In genomic region chr11:76415985-76416384, GRCm38 (mm10) we compare ENCODE assay signal across 19 mouse cellular contexts. TPM values are rescaled to one million over a fixed set of nuclear protein-coding genes. Genes with fewer than 3 reads are reported as not detected.
DNase-seq lines count a peak whose midpoint lies in the region; ATAC-seq and TF ChIP-seq lines count a peak whose summit lies in the region.
"Had no signal": no experiment of that assay in that cellular context is flagged by ENCODE, and none has a peak within 500 bp of the region (broad histone marks: within the 10 kb centered on the region; RNA-seq: fewer than 3 reads in every experiment).

No protein-coding gene starts in this region.

- WGBS in embryonic facial prominence, embryonic 11.5 days: 24% methylated on average over 2 of the region's 2 CpGs
- WGBS in intestine, postnatal 0 days: 33% methylated on average over 2 of the region's 2 CpGs
- 70% methylated on average over 2 of the region's 2 CpGs for WGBS in midbrain, embryonic 10.5 days

- H3K4me1 ChIP-seq in embryonic facial prominence, embryonic 11.5 days (ENCODE audit: control insufficient read depth, insufficient read depth, low read length): no peaks in the 10 kb centered on the region
- no peaks in the 10 kb centered on the region for H3K4me1 ChIP-seq in intestine, postnatal 0 days (replicated peaks; ENCODE audit: control insufficient read depth, insufficient read depth, low read length)
- H3K4me1 ChIP-seq in midbrain, embryonic 10.5 days: no peaks in the 10 kb centered on the region
- H3K4me1 ChIP-seq: midbrain, embryonic 12.5 days had no signal

- no peak overlapping the region for H3K4me3 ChIP-seq in layer of hippocampus, adult 2 months
- no peak overlapping the region for H3K4me3 ChIP-seq in embryonic facial prominence, embryonic 11.5 days (ENCODE audit: low read depth, low read length)
- H3K4me3 ChIP-seq in intestine, postnatal 0 days (ENCODE audit: low read depth, low read length): no peak overlapping the region
- H3K4me3 ChIP-seq in midbrain, embryonic 10.5 days: no peak overlapping the region
- H3K4me3 ChIP-seq: forebrain, embryonic 10.5 days; midbrain, embryonic 12.5 days had no signal

- H3K9ac ChIP-seq in embryonic facial prominence, embryonic 11.5 days (replicated peaks; ENCODE audit: low read length): no peak overlapping the region
- no peak overlapping the region for H3K9ac ChIP-seq in intestine, postnatal 0 days (ENCODE audit: low read depth, low read length)
- H3K9ac ChIP-seq: liver, embryonic 14.5 days; midbrain, embryonic 12.5 days had no signal

- H3K27me3 ChIP-seq in embryonic facial prominence, embryonic 11.5 days (ENCODE audit: control insufficient read depth, insufficient read depth, low read length): no peaks in the 10 kb centered on the region
- no peaks in the 10 kb centered on the region for H3K27me3 ChIP-seq in intestine, postnatal 0 days (replicated peaks; ENCODE audit: control insufficient read depth, insufficient read depth, low read length)
- no peaks in the 10 kb centered on the region for H3K27me3 ChIP-seq in midbrain, embryonic 10.5 days (ENCODE audit: low read depth, poor library complexity, severe bottlenecking)
- H3K27me3 ChIP-seq: midbrain, embryonic 12.5 days had no signal

- H3K36me3 ChIP-seq in embryonic facial prominence, embryonic 11.5 days (replicated peaks; ENCODE audit: control insufficient read depth, insufficient read depth, low read depth, low read length): peaks cover 14% of the 10 kb centered on the region
- H3K36me3 ChIP-seq in intestine, postnatal 0 days (ENCODE audit: control insufficient read depth, insufficient read depth): peaks cover 71% of the 10 kb centered on the region
- peaks cover 97% of the 10 kb centered on the region for H3K36me3 ChIP-seq in midbrain, embryonic 10.5 days

- no peak for DNase-seq in layer of hippocampus, adult 2 months (ENCODE audit: low spot score in 2 of 2)
- DNase-seq in layer of hippocampus, postnatal 25 days (ENCODE audit: extremely low spot score in 1 of 2, low spot score in 1 of 2): no peak
- peak; percentile 77 for DNase-seq in embryonic facial prominence, embryonic 11.5 days (ENCODE audit: low spot score)
- DNase-seq in midbrain, embryonic 10.5 days (ENCODE audit: low spot score): no peak
- DNase-seq in lung, postnatal 36 days: no peak
- DNase-seq: adrenal gland, adult 2 months; cerebellum, adult 2 months; kidney, postnatal 14 days; layer of hippocampus, adult 9-11 months; lung, postnatal 10 days; right cerebral cortex, adult 18-20 months; spleen, adult 18-20 months; thymus, postnatal 4 days had no signal

- TF ChIP-seq CTCF in layer of hippocampus, adult 2 months (conservative IDR thresholded peaks at IDR 0.05): no peak
- no peak for TF ChIP-seq CTCF in intestine, postnatal 0 days (IDR thresholded peaks at IDR 0.05; ENCODE audit: low read depth)

- no peak; the same call in 1 of the 2 replicates for ATAC-seq in embryonic facial prominence, embryonic 11.5 days (replicated peaks; ENCODE audit: insufficient number of reproducible peaks, low FRiP score, low TSS enrichment, low read depth)
- no peak for ATAC-seq in intestine, postnatal 0 days
- no peak for ATAC-seq in megakaryocyte progenitor cell, adult 5-6 weeks (replicated peaks; ENCODE audit: poor library complexity)

- H3K9me3 ChIP-seq in embryonic facial prominence, embryonic 11.5 days (replicated peaks; ENCODE audit: control insufficient read depth, low read length): no peaks in the 10 kb centered on the region
- no peaks in the 10 kb centered on the region for H3K9me3 ChIP-seq in intestine, postnatal 0 days (ENCODE audit: control insufficient read depth)
- no peaks in the 10 kb centered on the region for H3K9me3 ChIP-seq in midbrain, embryonic 10.5 days (replicated peaks)
- H3K9me3 ChIP-seq: forebrain, embryonic 10.5 days; G1E; midbrain, embryonic 12.5 days had no signal

- no peak overlapping the region for H3K4me2 ChIP-seq in embryonic facial prominence, embryonic 11.5 days (ENCODE audit: low read depth, low read length)
- no peak overlapping the region for H3K4me2 ChIP-seq in intestine, postnatal 0 days (replicated peaks; ENCODE audit: low read depth)
- H3K4me2 ChIP-seq: midbrain, embryonic 12.5 days had no signal

- H3K27ac ChIP-seq in layer of hippocampus, adult 2 months: peak overlapping the region; percentile 43
- H3K27ac ChIP-seq in embryonic facial prominence, embryonic 11.5 days (replicated peaks; ENCODE audit: low read depth, low read length): no peak overlapping the region
- H3K27ac ChIP-seq in intestine, postnatal 0 days (ENCODE audit: low read depth, low read length): peak overlapping the region; percentile 2; the same call in 1 of the 2 replicates
- no peak overlapping the region for H3K27ac ChIP-seq in midbrain, embryonic 10.5 days (replicated peaks)
- H3K27ac ChIP-seq: forebrain, embryonic 10.5 days; liver, embryonic 14.5 days; midbrain, embryonic 12.5 days had no signal

RNA-seq across cellular contexts. Expression of gene Timm22, which starts 9.2 kb away (rescaled TPM):
- total RNA-seq in layer of hippocampus, adult 2 months (2021): 10 to 100 TPM; 28.6 to 29.4 TPM
- total RNA-seq in layer of hippocampus, postnatal 25 days (2021): 10 to 100 TPM; 25.9 to 39.4 TPM
- 138 TPM in 2 replicates for polyA plus RNA-seq in embryonic facial prominence, embryonic 11.5 days (2014; fragmentation: Nextera tagmentation; extraction: Ambion mirVana)
- 95.2 and 96.0 TPM in 2 replicates for polyA plus RNA-seq in intestine, postnatal 0 days (2015; fragmentation: Nextera tagmentation; extraction: Ambion mirVana)
- polyA plus RNA-seq in midbrain, embryonic 10.5 days (2016; fragmentation: Nextera tagmentation; extraction: Ambion mirVana): 127 and 128 TPM in 2 replicates
- 20.4 and 25.9 TPM in 2 replicates for total RNA-seq in megakaryocyte progenitor cell, adult 5-6 weeks (2015)
- 11.0 and 14.2 TPM in 2 replicates for total RNA-seq in megakaryocyte progenitor cell, adult 5-6 weeks (2017)

RNA-seq across cellular contexts. Expression of gene Nxn, which starts 17.0 kb away (rescaled TPM):
- 10 to 100 TPM; 11.6 to 12.2 TPM for total RNA-seq in layer of hippocampus, adult 2 months (2021)
- 10 to 100 TPM in 1 of 2 experiments, 1 to 10 TPM in 1; 8.9 to 12.4 TPM for total RNA-seq in layer of hippocampus, postnatal 25 days (2021)
- polyA plus RNA-seq in embryonic facial prominence, embryonic 11.5 days (2014; fragmentation: Nextera tagmentation; extraction: Ambion mirVana): 40.0 and 41.8 TPM in 2 replicates
- 14.9 and 15.9 TPM in 2 replicates for polyA plus RNA-seq in intestine, postnatal 0 days (2015; fragmentation: Nextera tagmentation; extraction: Ambion mirVana)
- polyA plus RNA-seq in midbrain, embryonic 10.5 days (2016; fragmentation: Nextera tagmentation; extraction: Ambion mirVana): 59.3 and 59.5 TPM in 2 replicates
- 20.7 and 23.9 TPM in 2 replicates for total RNA-seq in megakaryocyte progenitor cell, adult 5-6 weeks (2015)
- 20.0 and 26.5 TPM in 2 replicates for total RNA-seq in megakaryocyte progenitor cell, adult 5-6 weeks (2017)

Comparison
In these comparisons a context has a peak if more than half of its experiments do, and no peak if none do; other contexts are left out.
1. H3K27ac ChIP-seq: peak in layer of hippocampus, adult 2 months (single experiment) and intestine, postnatal 0 days (single experiment); none in embryonic facial prominence, embryonic 11.5 days (single experiment) and midbrain, embryonic 10.5 days (single experiment).